Mouse (Mus musculus): ENCODE measurements around the gene Nsun2.

DNA sequence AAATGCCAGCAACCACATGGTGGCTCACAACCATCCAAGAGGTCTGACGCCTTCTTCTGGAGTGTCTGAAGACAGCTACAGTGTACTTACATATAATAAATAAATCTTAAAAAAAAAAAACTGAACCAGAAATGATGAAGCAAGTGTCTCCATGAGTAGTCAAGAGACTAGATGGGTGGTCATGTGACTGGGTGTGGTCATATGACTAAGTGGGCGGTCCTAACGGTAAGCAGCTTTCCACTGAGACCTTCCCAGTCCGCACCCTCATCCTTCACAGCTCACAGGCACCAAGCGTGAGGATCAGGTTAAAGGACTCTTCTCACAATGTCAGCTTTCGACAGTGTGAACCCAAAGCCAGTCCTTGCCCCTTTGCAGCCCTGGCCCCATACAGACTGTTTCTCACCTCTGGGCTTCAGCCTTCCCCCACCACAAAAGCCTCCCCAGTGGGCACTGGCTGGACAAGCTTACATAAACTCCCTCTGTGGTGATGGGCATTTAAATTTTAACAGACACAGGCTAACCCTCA, 22.5 kb downstream of the Nsun2 start:
- TF ChIP-seq POLR2A (IDR thresholded peaks at IDR 0.05; ENCODE audit: extremely low read depth, insufficient read depth, low read length) (no peak), CTCF (IDR thresholded peaks at IDR 0.05; ENCODE audit: extremely low read depth, insufficient read depth, low read length) (no peak)

All from cortical plate, adult 2 months (tissue).